Mouse (Mus musculus) midbrain, embryonic 15.5 days (tissue): ENCODE results near the gene Tsga8. TPM values are rescaled to one million over a fixed set of nuclear protein-coding genes. Genes with fewer than 3 reads are reported as not detected.

Source experiments
- ATAC-seq: fragments of 200-750 bp; cut with Nextera tagmentation; replicated peaks from 2 replicates; pipeline ENCODE4 v1.8.0; 2017; ENCODE audit warnings: moderate TSS enrichment
- H3K27ac ChIP-seq: fragments of 300-500 bp; sonication (generic); 2 replicates; pipeline ENCODE4 v1.5.1; 2015; ENCODE audit warnings: mild to moderate bottlenecking, inconsistent platforms
- H3K27me3 ChIP-seq: fragments of 300-500 bp; sonication (generic); replicated peaks from 2 replicates; pipeline ENCODE4 v1.6.1; 2015; ENCODE audit warnings: inconsistent platforms
- H3K36me3 ChIP-seq: fragments of 300-500 bp; sonication (generic); replicated peaks from 2 replicates; pipeline ENCODE4 v1.6.1; 2015; ENCODE audit warnings: inconsistent platforms
- H3K4me1 ChIP-seq: fragments of 300-500 bp; sonication (generic); 2 replicates; pipeline ENCODE4 v1.6.1; 2015; ENCODE audit warnings: inconsistent platforms
- H3K4me2 ChIP-seq: fragments of 300-500 bp; sonication (generic); 2 replicates; pipeline ENCODE4 v1.6.1; 2015; ENCODE audit warnings: inconsistent platforms, mild to moderate bottlenecking, moderate library complexity
- H3K4me3 ChIP-seq: fragments of 300-500 bp; sonication (generic); 2 replicates; pipeline ENCODE4 v1.5.1; 2015; ENCODE audit warnings: mild to moderate bottlenecking, inconsistent platforms
- H3K9ac ChIP-seq: fragments of 300-500 bp; sonication (generic); 2 replicates; pipeline ENCODE4 v1.6.1; 2015; ENCODE audit warnings: mild to moderate bottlenecking, inconsistent platforms
- H3K9me3 ChIP-seq: fragments of 300-500 bp; sonication (generic); 2 replicates; pipeline ENCODE4 v1.6.1; 2016; ENCODE audit warnings: inconsistent platforms
- WGBS: fragments of 180-500 bp; shearing (Covaris S2); methylation state at CpG from one replicate; pipeline ENCODE4 v1.1.7; 2015; ENCODE audit warnings: mixed read lengths; 5-methylcytosine and 5-hydroxymethylcytosine counted together
- polyA plus RNA-seq: library from polyadenylated mRNA; unstranded; fragments of >200 nt; fragmentation: Nextera tagmentation; extraction: Ambion mirVana; gene quantifications from 2 replicates; pipeline ENCODE4 v1.2.1, GENCODE M21; 2015

The Tsga8 gene
- polyA plus RNA-seq = not detected in 2 replicates

DNA sequence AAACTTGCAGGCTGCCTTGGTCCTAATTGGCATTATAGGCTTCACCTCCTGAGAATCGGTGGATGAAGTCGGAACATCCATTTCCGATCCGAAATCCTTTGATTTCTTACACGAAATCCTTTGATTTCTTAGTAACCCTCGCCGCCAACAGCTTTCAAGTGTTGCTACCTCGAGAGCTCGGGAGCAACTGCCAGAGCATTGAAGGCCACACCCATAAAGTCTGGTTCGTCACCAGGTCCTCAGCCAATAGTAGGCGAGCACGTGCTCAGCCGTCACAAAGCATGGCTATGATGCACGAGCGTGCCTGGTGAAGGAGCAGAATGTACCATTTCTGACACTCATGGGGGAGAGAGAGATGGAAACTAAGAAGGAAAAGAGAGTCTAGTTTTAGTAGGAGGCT, at the start of gene Tsga8:
Gene Tsga8 (minus strand): TSS at position 327 of the 400 bp plus-strand sequence.
- H3K36me3 ChIP-seq = no peaks in the 10 kb centered on the region
- no peak within 1 kb of the TSS for H3K4me2 ChIP-seq
- H3K4me3 ChIP-seq = no peak within 1 kb of the TSS
- no peak within 1 kb of the TSS for H3K9ac ChIP-seq
- no peak for ATAC-seq
- no peaks in the 10 kb centered on the region for H3K9me3 ChIP-seq
- WGBS = 95% methylated on average over 15 of the region's 15 CpGs
- no peak within 1 kb of the TSS for H3K27ac ChIP-seq
- no peaks in the 10 kb centered on the region for H3K27me3 ChIP-seq
- no peaks in the 10 kb centered on the region for H3K4me1 ChIP-seq
